Mouse (Mus musculus): ENCODE data around the gene Eda.
"Not testable (repeated sequence)": the region's sequence is repeated elsewhere in the genome, so short reads cannot be mapped to it uniquely, and the experiment has no call there.

The Eda gene

DNA sequence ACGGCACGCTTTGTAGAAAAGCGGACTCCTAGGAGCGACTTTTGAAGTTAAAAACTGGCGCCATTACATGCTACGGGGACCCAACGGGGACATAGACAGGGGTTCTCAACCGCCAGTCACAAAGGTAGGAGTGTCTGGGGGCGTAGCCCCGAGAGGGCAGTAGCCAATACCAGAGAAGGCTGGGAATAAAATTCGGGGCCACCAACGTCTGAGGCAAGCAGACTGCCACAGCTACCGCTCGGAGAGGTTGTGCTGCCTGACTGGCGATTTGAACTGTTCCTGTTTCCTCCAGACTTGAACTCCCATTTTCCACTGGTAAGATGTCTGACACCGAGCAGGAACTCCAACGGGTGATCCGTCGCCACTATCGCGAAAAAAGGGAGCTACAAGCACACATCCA is 453.3 kb downstream of the Eda start, which contains the start of gene Otud6a:
Otud6a (plus strand) TSS at position 321 of the 400 bp plus-strand sequence.
- no peak for DNase-seq

DNA sequence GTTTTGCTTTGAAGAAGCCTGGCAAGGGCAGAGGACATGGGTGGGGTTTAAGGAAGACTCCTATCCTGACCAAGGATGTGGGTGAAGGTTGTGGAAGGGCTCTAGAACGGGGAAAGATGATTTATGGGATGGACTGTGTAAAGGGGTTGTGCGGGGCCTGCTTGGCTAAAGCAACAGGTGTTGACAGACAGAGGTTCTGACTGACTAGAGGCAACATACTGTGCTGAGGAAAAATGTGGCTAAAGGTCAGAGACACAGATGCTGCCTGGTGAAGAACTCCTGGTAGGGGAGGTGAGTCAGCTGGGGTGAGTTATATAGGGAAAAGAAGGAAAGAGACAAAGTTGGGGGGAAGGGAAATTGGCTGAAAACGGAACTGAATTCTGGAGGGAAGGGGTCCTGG is 456.9 kb downstream of the Eda start:
- no peak for DNase-seq

DNA sequence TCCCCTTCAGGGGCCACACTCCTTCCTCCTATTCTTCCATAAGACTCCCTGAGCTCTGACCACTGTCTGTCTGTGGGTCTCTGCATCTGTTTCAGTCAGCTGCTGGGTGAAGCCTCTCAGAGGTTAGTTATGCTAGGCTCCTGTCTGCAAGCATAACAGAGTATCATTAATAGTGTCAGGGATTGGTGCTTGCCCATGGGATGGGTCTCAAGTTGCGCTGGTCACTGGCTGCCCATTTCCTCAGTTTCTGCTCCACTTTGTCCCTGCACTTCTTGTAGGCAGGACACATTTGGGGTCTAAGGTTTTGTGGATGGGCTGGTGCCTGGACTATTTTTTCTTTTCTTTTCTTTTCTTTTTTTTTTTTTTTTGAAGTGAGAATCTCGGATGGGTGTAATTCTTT is 467.2 kb downstream of the Eda start, which contains the start of gene Awat2:
Awat2 (minus strand) TSS at position 101 of the 400 bp plus-strand sequence.
- DNase-seq, result not testable (repeated sequence)

DNA sequence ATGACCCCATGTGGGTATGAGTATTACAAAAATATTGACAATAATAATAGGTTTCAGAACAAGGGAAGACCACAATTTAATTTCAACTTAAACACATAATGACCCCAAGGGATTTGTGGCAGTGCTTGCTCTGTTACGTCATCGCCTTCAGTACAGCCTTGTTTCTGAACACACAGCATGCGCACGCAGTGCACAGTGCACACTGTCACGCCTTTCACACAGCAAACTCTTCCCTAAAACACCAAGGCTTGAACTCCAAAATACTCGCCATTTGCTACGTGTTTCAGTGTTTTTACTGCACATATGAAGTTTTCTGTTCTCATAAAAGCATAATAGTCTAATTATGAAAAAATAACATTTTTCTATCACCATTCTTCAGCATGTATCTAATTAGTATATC is 468.1 kb downstream of the Eda start:
- DNase-seq, result peak; percentile 17 to 21
